30 mouse cellular contexts compared by ENCODE assay signal in genomic region chr1:86309270-86309833, GRCm38 (mm10). TPM values are rescaled to one million over a fixed set of nuclear protein-coding genes. Genes with fewer than 3 reads are reported as not detected.
DNase-seq lines count a peak whose midpoint lies in the region; ATAC-seq lines count a peak whose summit lies in the region.
"Had no signal": no experiment of that assay in that cellular context is flagged by ENCODE, and none has a peak within 500 bp of the region (broad histone marks: within the 10 kb centered on the region; RNA-seq: fewer than 3 reads in every experiment).

No protein-coding gene starts in this region.

- H3K4me2 ChIP-seq in intestine, embryonic 16.5 days (ENCODE audit: low read depth, low read length), result no peak overlapping the region
- H3K4me2 ChIP-seq in intestine, embryonic 15.5 days (replicated peaks), result no peak overlapping the region
- no peak overlapping the region for H3K4me2 ChIP-seq in midbrain, embryonic 14.5 days (ENCODE audit: low read length)
- H3K4me2 ChIP-seq: embryonic facial prominence, embryonic 13.5 days; forebrain, embryonic 12.5 days; forebrain, embryonic 15.5 days; heart, embryonic 12.5 days; heart, embryonic 15.5 days; hindbrain, embryonic 13.5 days had no signal

- no peak overlapping the region for H3K4me3 ChIP-seq in intestine, embryonic 16.5 days (ENCODE audit: low read length)
- no peak overlapping the region for H3K4me3 ChIP-seq in intestine, embryonic 15.5 days (replicated peaks)
- H3K4me3 ChIP-seq in midbrain, embryonic 14.5 days (replicated peaks; ENCODE audit: low read depth, low read length), result no peak overlapping the region
- H3K4me3 ChIP-seq: embryonic facial prominence, embryonic 10.5 days; embryonic facial prominence, embryonic 13.5 days; erythroblast, embryonic 14.5 days; forebrain, embryonic 12.5 days; forebrain, embryonic 15.5 days; heart, embryonic 12.5 days; heart, embryonic 15.5 days; hindbrain, embryonic 10.5 days; hindbrain, embryonic 13.5 days had no signal

- ATAC-seq in intestine, embryonic 16.5 days, result peak; percentile 11; the same call in 1 of the 2 replicates
- no peak for ATAC-seq in intestine, embryonic 15.5 days
- no peak for ATAC-seq in megakaryocyte-erythroid progenitor cell, adult 5-6 weeks (replicated peaks; ENCODE audit: low FRiP score, low TSS enrichment, poor library complexity, severe bottlenecking)
- no peak for ATAC-seq in midbrain, embryonic 14.5 days (ENCODE audit: low FRiP score, low TSS enrichment)
- ATAC-seq: forebrain, embryonic 15.5 days; hindbrain, embryonic 16.5 days had no signal

- no peaks in the 10 kb centered on the region for H3K9me3 ChIP-seq in intestine, embryonic 16.5 days (ENCODE audit: control insufficient read depth, low read length)
- H3K9me3 ChIP-seq in intestine, embryonic 15.5 days, result no peaks in the 10 kb centered on the region
- H3K9me3 ChIP-seq in midbrain, embryonic 14.5 days (ENCODE audit: control insufficient read depth, low read length), result no peaks in the 10 kb centered on the region
- H3K9me3 ChIP-seq: embryonic facial prominence, embryonic 10.5 days; embryonic facial prominence, embryonic 13.5 days; forebrain, embryonic 12.5 days; forebrain, embryonic 15.5 days; heart, embryonic 15.5 days; hindbrain, embryonic 13.5 days had no signal

- WGBS in intestine, embryonic 16.5 days, result 83% methylated on average over 7 of the region's 7 CpGs
- WGBS in intestine, embryonic 15.5 days, result 83% methylated on average over 7 of the region's 7 CpGs
- WGBS in large intestine, adult 2 months, result 71% methylated on average over 7 of the region's 7 CpGs
- WGBS in midbrain, embryonic 14.5 days, result 92% methylated on average over 7 of the region's 7 CpGs

- peak; percentile 99 for DNase-seq in R1 (ENCODE audit: low read depth, low spot score)
- DNase-seq in large intestine, adult 2 months (ENCODE audit: low read depth, low spot score), result peak; percentile 58
- DNase-seq in cerebellum, postnatal 10 days, result no peak
- DNase-seq in midbrain, embryonic 14.5 days, result no peak
- DNase-seq: adrenal gland, postnatal 10 days; adrenal gland, postnatal 36 days; cerebellum, adult 18-20 months; cerebellum, adult 9-11 months; cerebellum, postnatal 36 days; embryo, embryonic 11 days; gastrocnemius, postnatal 25 days; heart, adult 18-20 months; heart, postnatal 10 days; heart, postnatal 36 days had no signal

- 0 out of 2 replicates have a peak, but pooled peaks cover 7% of the 10 kb centered on the region for H3K27me3 ChIP-seq in intestine, embryonic 16.5 days (replicated peaks; ENCODE audit: control insufficient read depth, insufficient read depth, low read length)
- H3K27me3 ChIP-seq in intestine, embryonic 15.5 days (replicated peaks), result peaks cover 7% of the 10 kb centered on the region; the same call in 1 of the 2 replicates
- peaks cover 9% of the 10 kb centered on the region for H3K27me3 ChIP-seq in midbrain, embryonic 14.5 days (ENCODE audit: control insufficient read depth, insufficient read depth, low read length)
- H3K27me3 ChIP-seq: CH12.LX had no signal

- H3K9ac ChIP-seq in intestine, embryonic 16.5 days (ENCODE audit: low read depth, low read length), result no peak overlapping the region
- H3K9ac ChIP-seq in intestine, embryonic 15.5 days, result no peak overlapping the region
- no peak overlapping the region for H3K9ac ChIP-seq in midbrain, embryonic 14.5 days (replicated peaks; ENCODE audit: low read length)
- H3K9ac ChIP-seq: embryonic facial prominence, embryonic 13.5 days; forebrain, embryonic 12.5 days; forebrain, embryonic 15.5 days; heart, embryonic 12.5 days; heart, embryonic 15.5 days; hindbrain, embryonic 13.5 days had no signal

- H3K27ac ChIP-seq in intestine, embryonic 16.5 days (ENCODE audit: low read length), result no peak overlapping the region
- H3K27ac ChIP-seq in intestine, embryonic 15.5 days, result no peak overlapping the region
- H3K27ac ChIP-seq in midbrain, embryonic 14.5 days (replicated peaks; ENCODE audit: low read depth, low read length), result no peak overlapping the region
- H3K27ac ChIP-seq: embryonic facial prominence, embryonic 10.5 days; embryonic facial prominence, embryonic 13.5 days; forebrain, embryonic 12.5 days; forebrain, embryonic 15.5 days; heart, embryonic 15.5 days; hindbrain, embryonic 10.5 days; hindbrain, embryonic 13.5 days had no signal

- no peaks in the 10 kb centered on the region for H3K36me3 ChIP-seq in intestine, embryonic 16.5 days (ENCODE audit: control insufficient read depth, insufficient read depth, low read length)
- H3K36me3 ChIP-seq in intestine, embryonic 15.5 days, result no peaks in the 10 kb centered on the region
- H3K36me3 ChIP-seq in midbrain, embryonic 14.5 days (ENCODE audit: control insufficient read depth, insufficient read depth, low read length), result no peaks in the 10 kb centered on the region
- H3K36me3 ChIP-seq: forebrain, embryonic 12.5 days; forebrain, embryonic 15.5 days; heart, embryonic 12.5 days; heart, embryonic 15.5 days; hindbrain, embryonic 13.5 days had no signal

- peaks cover 5% of the 10 kb centered on the region; the same call in 1 of the 2 replicates for H3K4me1 ChIP-seq in intestine, embryonic 16.5 days (ENCODE audit: control insufficient read depth, insufficient read depth, low read length)
- no peaks in the 10 kb centered on the region for H3K4me1 ChIP-seq in intestine, embryonic 15.5 days (replicated peaks)
- peaks cover 8% of the 10 kb centered on the region; the same call in 1 of the 2 replicates for H3K4me1 ChIP-seq in midbrain, embryonic 14.5 days (ENCODE audit: control insufficient read depth, insufficient read depth, low read length)
- H3K4me1 ChIP-seq: forebrain, embryonic 15.5 days; heart, embryonic 15.5 days had no signal

RNA-seq across cellular contexts. Expression of gene B3gnt7, which starts 6.7 kb away (rescaled TPM):
- 5.3 and 6.7 TPM in 2 replicates for polyA plus RNA-seq in intestine, embryonic 16.5 days (2015; fragmentation: Nextera tagmentation; extraction: Ambion mirVana)
- polyA plus RNA-seq in intestine, embryonic 15.5 days (2015; fragmentation: Nextera tagmentation; extraction: Ambion mirVana), result 6.6 and 7.2 TPM in 2 replicates
- polyA plus RNA-seq in large intestine, adult 2 months (2012; rRNA removed), result 89.1 and 133 TPM in 2 replicates
- 1.4 and 2.4 TPM in 2 replicates for total RNA-seq in megakaryocyte-erythroid progenitor cell, adult 5-6 weeks (2014; fragmentation: Nextera tagmentation)
- total RNA-seq in megakaryocyte-erythroid progenitor cell, adult 5-6 weeks (2017), result 4.0 TPM in 1 of 2 replicates, not detected in the other
- polyA plus RNA-seq in midbrain, embryonic 14.5 days (2014; fragmentation: Nextera tagmentation; extraction: Ambion mirVana), result 5.9 and 7.0 TPM in 2 replicates
- total RNA-seq: gastrocnemius, adult 8-10 months; gastrocnemius, postnatal 25 days; MEL had no signal

RNA-seq across cellular contexts. Expression of gene Ncl, which starts 49.8 kb away (rescaled TPM):
- polyA plus RNA-seq in intestine, embryonic 16.5 days (2015; fragmentation: Nextera tagmentation; extraction: Ambion mirVana), result 355 and 416 TPM in 2 replicates
- polyA plus RNA-seq in intestine, embryonic 15.5 days (2015; fragmentation: Nextera tagmentation; extraction: Ambion mirVana), result 424 and 451 TPM in 2 replicates
- 4.9 and 6.1 TPM in 2 replicates for polyA plus RNA-seq in large intestine, adult 2 months (2012; rRNA removed)
- total RNA-seq in megakaryocyte-erythroid progenitor cell, adult 5-6 weeks (2014; fragmentation: Nextera tagmentation), result 973 and 1,006 TPM in 2 replicates
- total RNA-seq in megakaryocyte-erythroid progenitor cell, adult 5-6 weeks (2017), result 1,472 and 1,577 TPM in 2 replicates
- polyA plus RNA-seq in midbrain, embryonic 14.5 days (2014; fragmentation: Nextera tagmentation; extraction: Ambion mirVana), result 153 and 154 TPM in 2 replicates

Comparison
In these comparisons a context has a peak if more than half of its experiments do, and no peak if none do; other contexts are left out.
1. DNase-seq: peak in R1 (single experiment) and large intestine, adult 2 months (single experiment); none in cerebellum, postnatal 10 days (0 of 2) and midbrain, embryonic 14.5 days (single experiment).
2. RNA of gene B3gnt7, which starts 6.7 kb away (polyA plus RNA-seq): 89.1 to 133 TPM in large intestine, adult 2 months; 5.3 to 6.7 TPM in intestine, embryonic 16.5 days, 6.6 to 7.2 TPM in intestine, embryonic 15.5 days and 5.9 to 7.0 TPM in midbrain, embryonic 14.5 days; every median in the first group is over 10 times any median in the second.
3. RNA of gene Ncl, which starts 49.8 kb away (polyA plus RNA-seq): 424 to 451 TPM in intestine, embryonic 15.5 days, 355 to 416 TPM in intestine, embryonic 16.5 days and 153 to 154 TPM in midbrain, embryonic 14.5 days; 4.9 to 6.1 TPM in large intestine, adult 2 months; every median in the first group is over 10 times any median in the second.